Mouse (Mus musculus) liver, postnatal 0 days (tissue): ENCODE results near the gene Fam189a1. TPM values are rescaled to one million over a fixed set of nuclear protein-coding genes. Genes with fewer than 3 reads are reported as not detected.

Experiments used
- ATAC-seq: fragments of 200-750 bp; cut with Nextera tagmentation; 2 replicates; pipeline ENCODE4 v1.8.0; 2017; ENCODE audit warnings: mild to moderate bottlenecking, moderate library complexity
- DNase-seq: peaks from one replicate; pipeline ENCODE4 v3.0.0-alpha.2; 2016
- H3K27ac ChIP-seq: fragments of 300-500 bp; sonication (generic); 2 replicates; pipeline ENCODE4 v1.5.1; 2014; ENCODE audit warnings: antibody characterized with exemption, moderate library complexity, mild to moderate bottlenecking, low read depth
- H3K27me3 ChIP-seq: fragments of 300-500 bp; sonication (generic); 2 replicates; pipeline ENCODE4 v1.6.1; 2014; ENCODE audit warnings: low read length, control low read depth, mixed read lengths; ENCODE audit not compliant: insufficient read depth
- H3K36me3 ChIP-seq: fragments of 300-500 bp; sonication (generic); replicated peaks from 2 replicates; pipeline ENCODE4 v1.6.1; 2014; ENCODE audit warnings: mild to moderate bottlenecking, control low read depth, low read length, moderate library complexity, mixed read lengths; ENCODE audit not compliant: insufficient read depth
- H3K4me1 ChIP-seq: fragments of 300-500 bp; sonication (generic); 2 replicates; pipeline ENCODE4 v1.6.1; 2014; ENCODE audit warnings: antibody characterized with exemption, mild to moderate bottlenecking, control low read depth; ENCODE audit not compliant: insufficient read depth
- H3K4me2 ChIP-seq: fragments of 300-500 bp; sonication (generic); 2 replicates; pipeline ENCODE4 v1.6.1; 2014; ENCODE audit warnings: low read depth, mild to moderate bottlenecking, low read length, moderate library complexity, mixed read lengths
- H3K4me3 ChIP-seq: fragments of 300-500 bp; sonication (generic); 2 replicates; pipeline ENCODE4 v1.5.1; 2014; ENCODE audit warnings: low read depth, low read length
- H3K9ac ChIP-seq: fragments of 300-500 bp; sonication (generic); replicated peaks from 2 replicates; pipeline ENCODE4 v1.6.1; 2014; ENCODE audit warnings: mild to moderate bottlenecking, moderate library complexity
- H3K9me3 ChIP-seq: fragments of 300-500 bp; sonication (generic); 2 replicates; pipeline ENCODE4 v1.6.1; 2016; ENCODE audit warnings: mild to moderate bottlenecking, control low read depth, low read length, mixed read lengths
- CTCF ChIP-seq: sonication (generic); IDR thresholded peaks from 2 replicates; pipeline ENCODE4 v1.5.1; 2016; ENCODE audit warnings: antibody characterized with exemption, low read depth
- EP300 ChIP-seq: IDR thresholded peaks from 2 replicates; pipeline ENCODE4 v1.6.1; 2016; ENCODE audit warnings: antibody characterized with exemption, low read depth, mild to moderate bottlenecking
- WGBS: fragments of 180-500 bp; shearing (Covaris S2); extraction: QIAGEN DNeasy Blood & Tissue Kit; methylation state at CpG from one replicate; pipeline ENCODE4 v1.1.7; 2014; ENCODE audit not compliant: insufficient replicate concordance; 5-methylcytosine and 5-hydroxymethylcytosine counted together
- polyA plus RNA-seq: library from polyadenylated mRNA; unstranded; fragments of >200 nt; fragmentation: Nextera tagmentation; extraction: Ambion mirVana; gene quantifications from 2 replicates; pipeline ENCODE4 v1.2.1, GENCODE M21; 2015

The Fam189a1 gene
- polyA plus RNA-seq, 1 experiment from 2014 or later = 0.36 TPM

DNA sequence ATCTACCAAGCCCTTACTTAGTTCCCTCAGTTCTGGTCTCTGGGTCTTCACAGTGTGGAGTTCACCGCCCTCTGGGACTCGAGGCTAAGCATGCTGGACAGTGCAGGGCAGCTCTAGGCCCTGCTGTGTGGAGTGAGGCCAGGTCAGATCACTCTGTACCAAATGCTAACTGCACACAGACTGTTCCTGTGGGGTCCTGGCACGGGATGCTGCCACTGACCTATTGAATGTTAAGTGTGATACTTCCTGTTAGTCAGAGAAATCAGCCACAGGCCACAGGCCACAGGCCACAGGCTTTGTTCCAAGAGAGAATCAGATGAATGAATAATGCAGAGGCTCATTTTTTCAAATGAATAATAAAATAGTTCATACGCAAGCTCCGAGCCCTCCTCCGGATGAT, 112.1 kb downstream of the Fam189a1 start:
- no peak overlapping the region for H3K4me2 ChIP-seq
- H3K9me3 ChIP-seq = no peaks in the 10 kb centered on the region
- H3K36me3 ChIP-seq = no peaks in the 10 kb centered on the region
- no peak overlapping the region for H3K27ac ChIP-seq
- WGBS = 71% methylated on average over 6 of the region's 6 CpGs
- ATAC-seq (no peak), DNase-seq (no peak)
- H3K4me3 ChIP-seq = no peak overlapping the region
- H3K9ac ChIP-seq = no peak overlapping the region
- no peaks in the 10 kb centered on the region for H3K4me1 ChIP-seq
- TF ChIP-seq EP300 (no peak), CTCF (no peak)
- no peaks in the 10 kb centered on the region for H3K27me3 ChIP-seq

DNA sequence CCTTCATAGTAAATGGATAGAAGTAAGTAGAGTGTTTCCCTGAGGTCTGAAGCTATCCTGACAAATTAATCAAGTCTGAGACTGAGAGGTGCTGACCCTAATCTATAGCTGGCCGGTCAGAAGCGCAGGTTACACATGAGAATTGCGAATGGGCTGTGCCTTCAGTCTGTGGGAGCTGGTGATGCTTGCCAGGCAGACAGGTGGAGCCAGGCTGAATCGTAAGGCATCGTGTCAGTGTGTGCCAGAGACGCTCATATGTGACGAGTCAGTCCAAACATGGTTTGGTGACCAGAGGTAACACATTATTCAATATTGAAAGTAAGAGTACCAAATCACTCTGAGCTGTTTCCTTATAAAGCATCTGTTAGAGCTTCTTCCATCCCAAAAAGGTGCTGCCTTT, 115.3 kb downstream of the Fam189a1 start:
- no peaks in the 10 kb centered on the region for H3K9me3 ChIP-seq
- no peak overlapping the region for H3K4me2 ChIP-seq
- 80% methylated on average over 7 of the region's 7 CpGs for WGBS
- H3K4me3 ChIP-seq = no peak overlapping the region
- DNase-seq = no peak
- H3K9ac ChIP-seq = no peak overlapping the region
- H3K27ac ChIP-seq = no peak overlapping the region
- no peaks in the 10 kb centered on the region for H3K27me3 ChIP-seq
- no peaks in the 10 kb centered on the region for H3K4me1 ChIP-seq
- H3K36me3 ChIP-seq = no peaks in the 10 kb centered on the region
- TF ChIP-seq EP300 (no peak), CTCF (no peak)
- no peak for ATAC-seq

DNA sequence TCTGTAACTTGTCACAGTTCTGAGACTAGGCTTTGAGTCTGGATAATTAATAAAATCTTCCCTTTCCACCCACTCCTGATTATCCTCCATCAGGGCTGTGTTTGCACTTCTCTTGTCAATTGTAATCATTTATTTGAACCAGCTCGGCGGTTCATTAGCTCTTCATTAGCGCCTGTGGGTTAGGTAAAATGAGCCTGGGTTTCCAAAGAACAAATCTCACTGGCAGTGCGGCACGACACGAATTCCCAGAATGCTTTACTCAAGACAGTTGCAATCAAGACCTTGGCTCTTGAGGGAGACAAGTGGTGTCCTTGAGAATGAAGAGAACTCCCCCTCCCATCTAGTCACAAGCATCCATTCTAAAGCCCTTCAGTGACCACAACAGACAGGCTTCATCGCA, 124.6 kb downstream of the Fam189a1 start:
- H3K27ac ChIP-seq = no peak overlapping the region
- no peaks in the 10 kb centered on the region for H3K9me3 ChIP-seq
- H3K9ac ChIP-seq = no peak overlapping the region
- TF ChIP-seq CTCF = no peak
- no peak for TF ChIP-seq EP300
- 70% methylated on average over 7 of the region's 7 CpGs for WGBS
- H3K4me3 ChIP-seq = no peak overlapping the region
- H3K4me2 ChIP-seq = no peak overlapping the region
- no peaks in the 10 kb centered on the region for H3K4me1 ChIP-seq
- ATAC-seq = no peak
- no peak for DNase-seq
- no peaks in the 10 kb centered on the region for H3K27me3 ChIP-seq
- no peaks in the 10 kb centered on the region for H3K36me3 ChIP-seq

DNA sequence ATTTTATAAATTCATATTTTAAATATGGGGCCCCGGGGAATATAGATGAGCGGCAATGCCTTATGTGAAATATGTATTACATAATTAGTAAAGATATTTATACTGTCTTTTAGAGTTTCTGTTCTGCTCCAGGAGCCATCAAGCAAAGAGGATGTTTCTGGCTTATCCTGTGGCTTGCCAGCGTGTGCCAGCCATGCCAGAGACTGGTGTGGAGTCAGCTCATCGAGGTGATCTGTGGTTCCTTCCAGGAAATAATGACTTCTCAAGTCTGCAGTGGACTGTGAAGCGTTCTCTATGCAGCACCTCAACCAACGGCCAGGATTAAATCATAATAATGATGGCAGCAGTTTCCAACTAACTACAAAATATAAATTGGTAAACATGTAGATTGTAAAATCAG, 125.2 kb downstream of the Fam189a1 start:
- H3K27ac ChIP-seq = no peak overlapping the region
- no peaks in the 10 kb centered on the region for H3K4me1 ChIP-seq
- H3K4me3 ChIP-seq = no peak overlapping the region
- H3K9me3 ChIP-seq = no peaks in the 10 kb centered on the region
- 62% methylated on average over 6 of the region's 6 CpGs for WGBS
- DNase-seq = no peak
- no peak for TF ChIP-seq CTCF
- no peak for TF ChIP-seq EP300
- no peaks in the 10 kb centered on the region for H3K36me3 ChIP-seq
- no peak for ATAC-seq
- no peak overlapping the region for H3K4me2 ChIP-seq
- H3K27me3 ChIP-seq = no peaks in the 10 kb centered on the region
- H3K9ac ChIP-seq = no peak overlapping the region

DNA sequence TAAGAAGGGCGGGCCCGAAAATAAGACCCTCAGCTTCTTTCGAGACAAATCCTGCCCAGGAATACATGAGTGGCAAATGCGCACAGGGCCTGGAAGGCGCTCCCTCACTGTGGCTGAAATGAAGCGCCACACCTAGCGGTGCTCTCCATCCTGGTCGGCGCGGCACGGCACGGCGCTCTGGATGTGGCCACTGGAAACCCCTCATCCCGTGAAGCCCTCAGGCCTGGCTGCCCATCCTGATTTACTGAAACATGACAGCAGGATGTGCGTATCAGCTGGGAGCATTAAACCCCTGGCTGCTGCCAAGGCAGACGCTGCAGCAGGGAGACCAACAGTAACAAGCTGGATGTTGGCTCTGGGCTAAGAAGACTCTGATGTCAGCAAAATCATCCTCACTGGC, 126.4 kb downstream of the Fam189a1 start:
- Histone ChIP-seq H3K27ac (no peak overlapping the region), H3K36me3 (no peaks in the 10 kb centered on the region), H3K9ac (no peak overlapping the region), H3K4me1 (no peaks in the 10 kb centered on the region), H3K27me3 (no peaks in the 10 kb centered on the region), H3K9me3 (no peaks in the 10 kb centered on the region), H3K4me2 (no peak overlapping the region), H3K4me3 (no peak overlapping the region)
- WGBS = 85% methylated on average over 16 of the region's 16 CpGs
- no peak for DNase-seq
- no peak for ATAC-seq
- TF ChIP-seq EP300 (no peak), CTCF (no peak)

DNA sequence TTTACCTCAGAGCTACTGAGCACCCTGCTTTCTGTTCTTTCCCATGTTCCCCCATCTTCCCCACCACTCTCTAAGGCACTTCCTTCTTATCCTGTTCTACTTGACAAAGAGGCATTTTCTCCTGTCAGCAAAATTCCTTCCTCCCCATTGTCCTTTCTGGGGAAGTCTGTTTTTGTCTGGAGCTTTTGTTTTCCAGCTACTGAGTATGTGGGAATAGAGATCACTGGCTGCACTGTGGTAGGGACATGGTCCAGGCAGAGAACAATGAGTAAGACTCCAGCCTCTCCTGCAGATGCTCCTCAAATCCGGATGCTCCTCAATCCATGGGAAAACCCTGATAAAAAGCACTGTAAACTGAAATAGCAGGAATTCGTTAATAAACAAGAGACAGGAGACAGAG, 135.1 kb downstream of the Fam189a1 start:
- Histone ChIP-seq H3K4me2 (no peak overlapping the region), H3K9me3 (no peaks in the 10 kb centered on the region), H3K4me3 (no peak overlapping the region), H3K27ac (no peak overlapping the region), H3K27me3 (no peaks in the 10 kb centered on the region), H3K36me3 (no peaks in the 10 kb centered on the region), H3K9ac (no peak overlapping the region), H3K4me1 (no peaks in the 10 kb centered on the region)
- ATAC-seq (no peak), DNase-seq (no peak)
- 41% methylated on average over 2 of the region's 2 CpGs for WGBS
- no peak for TF ChIP-seq CTCF
- TF ChIP-seq EP300 = no peak

DNA sequence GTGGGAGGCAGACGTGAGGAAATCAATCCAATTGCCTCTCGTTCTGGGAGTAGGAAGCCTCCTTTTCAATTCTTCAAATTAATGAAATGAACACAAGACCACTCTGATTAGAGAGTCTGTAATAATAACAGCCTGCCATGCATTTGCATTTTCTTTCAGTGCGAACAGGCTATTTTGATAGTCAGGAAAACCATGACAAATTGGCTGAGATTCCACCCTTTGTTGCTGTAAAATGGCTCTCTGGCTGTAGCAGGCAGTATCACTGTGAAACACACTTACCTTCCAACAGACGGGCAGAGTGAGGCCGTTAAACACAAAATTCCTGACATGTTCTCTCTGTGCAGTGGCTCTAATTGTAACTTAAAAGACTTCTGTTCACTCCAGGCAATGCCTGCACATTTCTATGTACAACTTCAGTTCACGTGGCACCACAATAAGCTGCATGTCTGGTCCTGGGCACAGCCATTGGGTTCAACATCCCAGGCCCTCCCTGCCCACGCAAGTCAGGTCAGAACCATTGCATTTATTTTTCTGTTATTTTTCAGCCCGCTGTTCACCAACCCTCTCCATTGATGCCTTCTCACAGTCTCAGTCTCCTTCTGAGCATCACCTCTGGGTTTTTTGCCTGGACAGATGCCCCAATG, 138.2 kb downstream of the Fam189a1 start:
- Histone ChIP-seq H3K4me1 (no peaks in the 10 kb centered on the region), H3K9ac (no peak overlapping the region), H3K4me3 (no peak overlapping the region), H3K9me3 (no peaks in the 10 kb centered on the region), H3K36me3 (no peaks in the 10 kb centered on the region), H3K4me2 (no peak overlapping the region), H3K27me3 (no peaks in the 10 kb centered on the region), H3K27ac (no peak overlapping the region)
- no peak for TF ChIP-seq CTCF
- no peak for TF ChIP-seq EP300
- ATAC-seq = no peak
- 72% methylated on average over 8 of the region's 8 CpGs for WGBS
- DNase-seq = no peak
